Mouse (Mus musculus) heart, adult 2 months (tissue): Measurements from ENCODE around the gene Taf13.

Source experiments
- CTCF ChIP-seq: fragments of 200-600 bp; IDR thresholded peaks from 2 replicates; pipeline ENCODE4 v1.8.1; 2022; ENCODE audit warnings: antibody characterized with exemption, mild to moderate bottlenecking, moderate library complexity
- EP300 ChIP-seq: fragments of 200-500 bp; IDR thresholded peaks from 2 replicates; pipeline ENCODE4 v1.6.1; 2011; ENCODE audit warnings: low read depth, low read length, control low read depth; ENCODE audit not compliant: insufficient read depth
- POLR2A ChIP-seq: fragments of 200-500 bp; IDR thresholded peaks from 2 replicates; pipeline ENCODE4 v1.6.1; 2011; ENCODE audit warnings: mild to moderate bottlenecking, low read depth, low read length, control low read depth; ENCODE audit not compliant: insufficient read depth

GRCm38 (mm10) chr3:108528489-108528888 lies 43.0 kb upstream of the Taf13 start:
- TF ChIP-seq CTCF, result no peak
- TF ChIP-seq POLR2A, result no peak
- TF ChIP-seq EP300, result no peak
